Mouse (Mus musculus) limb, embryonic 14.5 days (tissue): Measurements from ENCODE around the gene Gm49027. TPM values are rescaled to one million over a fixed set of nuclear protein-coding genes. Genes with fewer than 3 reads are reported as not detected.

Experiments used
- ATAC-seq: fragments of 200-750 bp; cut with Nextera tagmentation; 2 replicates; pipeline ENCODE4 v1.8.0; 2017; ENCODE audit warnings: low read depth, moderate number of reproducible peaks, moderate TSS enrichment; ENCODE audit not compliant: low FRiP score
- DNase-seq: peaks from one replicate; pipeline ENCODE4 v3.0.0-alpha.2; 2015; ENCODE audit warnings: low spot score
- H3K27ac ChIP-seq: fragments of 300-500 bp; sonication (generic); replicated peaks from 2 replicates; pipeline ENCODE4 v1.5.1; 2014; ENCODE audit warnings: low read depth, mild to moderate bottlenecking, low read length, moderate library complexity, mixed read lengths
- H3K27me3 ChIP-seq: fragments of 300-500 bp; sonication (generic); 2 replicates; pipeline ENCODE4 v1.6.1; 2014; ENCODE audit warnings: low read length, mixed read lengths; ENCODE audit not compliant: control insufficient read depth, insufficient read depth
- H3K36me3 ChIP-seq: fragments of 300-500 bp; sonication (generic); 2 replicates; pipeline ENCODE4 v1.6.1; 2014; ENCODE audit warnings: mild to moderate bottlenecking, low read length, moderate library complexity, mixed read lengths; ENCODE audit not compliant: control insufficient read depth, insufficient read depth
- H3K4me1 ChIP-seq: fragments of 300-500 bp; sonication (generic); 2 replicates; pipeline ENCODE4 v1.6.1; 2014; ENCODE audit warnings: antibody characterized with exemption, low read length, mixed read lengths; ENCODE audit not compliant: control insufficient read depth, insufficient read depth
- H3K4me2 ChIP-seq: fragments of 300-500 bp; sonication (generic); replicated peaks from 2 replicates; pipeline ENCODE4 v1.6.1; 2014; ENCODE audit warnings: low read depth, mild to moderate bottlenecking, low read length, moderate library complexity; ENCODE audit not compliant: severe bottlenecking
- H3K4me3 ChIP-seq: fragments of 300-500 bp; sonication (generic); replicated peaks from 2 replicates; pipeline ENCODE4 v1.5.1; 2014; ENCODE audit warnings: low read length
- H3K9ac ChIP-seq: fragments of 300-500 bp; sonication (generic); 2 replicates; pipeline ENCODE4 v1.6.1; 2014; ENCODE audit warnings: mild to moderate bottlenecking, low read depth, low read length, moderate library complexity; ENCODE audit not compliant: severe bottlenecking
- H3K9me3 ChIP-seq: fragments of 300-500 bp; sonication (generic); 2 replicates; pipeline ENCODE4 v1.6.1; 2016; ENCODE audit warnings: low read length; ENCODE audit not compliant: control insufficient read depth
- POLR2A ChIP-seq: fragments of 200-500 bp; IDR thresholded peaks from 2 replicates; pipeline ENCODE4 v1.8.0; 2012; ENCODE audit warnings: inconsistent platforms, mild to moderate bottlenecking, moderate library complexity, borderline replicate concordance; ENCODE audit not compliant: insufficient read depth, insufficient read length; ENCODE audit errors: extremely low read depth
- WGBS: fragments of 180-500 bp; shearing (Covaris S2); extraction: QIAGEN DNeasy Blood & Tissue Kit; methylation state at CpG from one replicate; pipeline ENCODE4 v1.1.7; 2014; 5-methylcytosine and 5-hydroxymethylcytosine counted together
- polyA plus RNA-seq, 2 experiments: library from polyadenylated mRNA; depleted of rRNA in 1 of 2; stranded (reverse) in 1 of 2; unstranded in 1 of 2; fragments of >200 nt; fragmentation: Nextera tagmentation in 1 of 2; extraction: Ambion mirVana in 1 of 2; gene quantifications; 2 replicates each; pipeline versions ENCODE4 v1.2.1 to v1.2.3; 2012 to 2014

The Gm49027 gene
- polyA plus RNA-seq, 2 experiments: 0.55 to 3.9 TPM

DNA sequence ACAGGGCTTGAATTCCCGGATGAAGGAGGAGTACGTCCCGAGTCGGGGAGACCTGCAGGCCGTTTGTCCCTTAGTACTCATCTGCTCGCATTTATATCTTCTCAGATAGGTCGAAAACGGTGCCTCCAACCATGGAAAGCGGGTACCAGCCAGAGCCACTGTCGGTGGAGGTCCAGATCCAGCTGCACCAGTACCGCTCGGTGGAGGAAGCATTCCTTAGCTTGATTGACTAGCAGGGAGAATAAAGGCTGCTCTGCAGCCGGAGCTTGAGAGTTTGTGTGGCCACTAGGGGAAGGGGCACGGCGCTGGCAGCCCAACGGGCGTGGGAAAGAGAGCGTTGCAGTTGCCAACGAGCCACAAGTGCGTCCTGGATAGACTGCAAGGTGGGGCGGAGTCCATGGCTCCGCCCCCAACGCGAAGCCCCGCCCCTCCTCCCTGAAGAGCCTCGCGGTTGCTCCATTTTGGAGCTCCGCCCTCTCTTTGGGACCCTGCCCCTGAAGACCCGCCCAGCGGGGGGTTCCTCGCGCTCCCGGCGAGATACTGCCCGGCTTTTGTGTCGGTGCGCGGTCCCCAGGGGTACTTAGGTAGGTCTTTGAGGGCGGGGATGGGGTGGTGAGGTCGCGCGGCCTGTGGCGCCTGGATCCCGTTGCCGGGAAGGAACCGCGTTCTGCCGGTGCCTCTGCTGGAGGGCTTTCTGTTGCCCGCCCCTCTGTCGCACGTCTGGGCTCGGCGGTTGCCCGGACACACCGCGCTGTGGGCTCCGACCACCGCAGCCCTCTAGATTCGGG, 17.2 kb downstream of the Gm49027 start:
- Histone ChIP-seq H3K4me3 (peak overlapping the region; percentile 59), H3K4me2 (peak overlapping the region; percentile 89), H3K27me3 (0 out of 2 replicates have a peak, but pooled peaks cover 9% of the 10 kb centered on the region), H3K27ac (no peak overlapping the region), H3K36me3 (peaks cover 15% of the 10 kb centered on the region), H3K9me3 (no peaks in the 10 kb centered on the region), H3K9ac (peak overlapping the region; percentile 57), H3K4me1 (peaks cover 2% of the 10 kb centered on the region; the same call in 1 of the 2 replicates)
- TF ChIP-seq POLR2A: no peak
- DNase-seq (peak; percentile 91), ATAC-seq (peak; percentile 94)
- under 1% methylated on average over 55 of the region's 59 CpGs for WGBS

DNA sequence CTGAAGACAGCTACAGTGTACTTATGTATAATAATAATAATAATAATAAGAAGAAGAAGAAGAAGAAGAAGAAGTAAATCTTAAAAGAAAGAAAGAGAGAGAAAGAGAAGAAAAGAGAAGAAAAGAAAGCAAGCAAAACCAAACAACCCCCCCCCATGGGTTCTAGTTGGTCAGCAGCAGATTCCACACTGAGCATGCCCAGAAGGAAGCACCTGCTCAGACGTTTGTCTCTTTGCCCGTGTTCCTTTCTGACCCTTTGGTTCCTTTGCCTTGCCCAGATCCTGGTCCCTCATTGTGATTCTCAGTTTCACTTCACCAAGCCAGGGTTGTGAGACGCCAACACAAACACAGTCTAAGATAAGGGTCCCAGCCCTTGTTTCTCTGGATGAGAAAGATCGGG, 23.3 kb downstream of the Gm49027 start:
- Histone ChIP-seq H3K4me2 (no peak overlapping the region), H3K27me3 (no peaks in the 10 kb centered on the region), H3K36me3 (no peaks in the 10 kb centered on the region), H3K4me1 (0 out of 2 replicates have a peak, but pooled peaks cover 3% of the 10 kb centered on the region), H3K9ac (no peak overlapping the region), H3K27ac (no peak overlapping the region), H3K4me3 (no peak overlapping the region), H3K9me3 (no peaks in the 10 kb centered on the region)
- WGBS: 85% methylated on average over 4 of the region's 4 CpGs
- ATAC-seq (no peak), DNase-seq (no peak)
- TF ChIP-seq POLR2A: no peak

DNA sequence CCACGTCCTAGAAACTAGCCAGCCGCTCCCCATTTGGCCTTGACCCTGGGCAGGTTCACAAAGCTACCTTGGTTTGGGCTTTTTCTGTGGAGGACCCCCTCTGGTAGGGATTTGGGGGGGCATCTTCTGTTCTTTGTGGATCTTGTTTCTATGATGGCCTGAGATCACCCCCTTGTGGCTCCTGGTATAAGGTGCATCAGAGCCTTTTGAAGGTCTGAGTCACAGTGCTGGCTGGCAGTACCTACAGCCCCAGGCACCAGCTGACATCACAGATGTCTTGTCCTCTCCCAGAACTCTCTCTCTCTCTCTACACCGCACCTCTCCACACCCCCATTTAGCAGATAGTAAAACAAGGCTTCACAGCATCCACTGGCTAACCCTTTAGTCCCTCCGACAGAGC, 25.6 kb downstream of the Gm49027 start:
- H3K27me3 ChIP-seq: no peaks in the 10 kb centered on the region
- no peak overlapping the region for H3K4me3 ChIP-seq
- no peaks in the 10 kb centered on the region for H3K9me3 ChIP-seq
- H3K36me3 ChIP-seq: no peaks in the 10 kb centered on the region
- H3K27ac ChIP-seq: no peak overlapping the region
- H3K9ac ChIP-seq: no peak overlapping the region
- TF ChIP-seq POLR2A: no peak
- no peak overlapping the region for H3K4me2 ChIP-seq
- ATAC-seq (no peak), DNase-seq (no peak)
- WGBS: 35% methylated on average over 4 of the region's 4 CpGs
- 0 out of 2 replicates have a peak, but pooled peaks cover 3% of the 10 kb centered on the region for H3K4me1 ChIP-seq

DNA sequence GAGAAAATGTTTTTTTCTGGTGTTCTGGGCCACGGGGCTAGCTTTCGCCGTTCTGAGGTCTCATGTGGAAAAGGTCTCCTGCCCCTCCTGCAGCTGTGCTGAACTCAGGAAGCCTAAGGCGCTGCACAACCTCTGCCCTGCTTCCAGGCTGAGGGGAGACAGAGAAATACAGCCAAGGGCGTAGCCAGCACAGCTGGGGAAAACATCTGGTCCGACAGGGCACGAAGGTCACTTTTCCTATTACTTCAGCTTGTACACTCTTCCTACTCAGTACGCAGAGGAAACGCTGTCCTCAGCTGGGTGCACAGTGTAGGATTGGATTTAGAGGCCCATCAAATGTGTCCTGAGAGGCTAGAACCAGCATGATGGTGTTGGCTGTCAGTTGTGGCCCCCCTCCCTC, 35.4 kb downstream of the Gm49027 start:
- no peak overlapping the region for H3K27ac ChIP-seq
- H3K36me3 ChIP-seq: no peaks in the 10 kb centered on the region
- H3K4me3 ChIP-seq: no peak overlapping the region
- no peak for ATAC-seq
- H3K4me2 ChIP-seq: no peak overlapping the region
- no peak overlapping the region for H3K9ac ChIP-seq
- no peaks in the 10 kb centered on the region; the same call in 1 of the 2 replicates for H3K4me1 ChIP-seq
- H3K27me3 ChIP-seq: no peaks in the 10 kb centered on the region
- no peaks in the 10 kb centered on the region for H3K9me3 ChIP-seq
- 34% methylated on average over 9 of the region's 9 CpGs for WGBS
- DNase-seq: no peak
- TF ChIP-seq POLR2A: no peak

GRCm38 (mm10) chr5:123489112-123489785, 36.0 kb downstream of the Gm49027 start, which contains the start of the genes Lrrc43 and Il31:
Gene Lrrc43 (plus strand): TSS chr5:123489305.
Gene Il31 (minus strand): TSS chr5:123489489.
- Histone ChIP-seq H3K9me3 (no peaks in the 10 kb centered on the region), H3K36me3 (no peaks in the 10 kb centered on the region), H3K4me1 (no peaks in the 10 kb centered on the region; the same call in 1 of the 2 replicates), H3K4me3 (no peak within 1 kb of the TSS), H3K27me3 (no peaks in the 10 kb centered on the region), H3K27ac (no peak within 1 kb of the TSS), H3K4me2 (peak within 1 kb of the TSS; percentile 28; the same call in 1 of the 2 replicates), H3K9ac (peak within 1 kb of the TSS; percentile 36; the same call in 1 of the 2 replicates)
- DNase-seq (no peak), ATAC-seq (no peak)
- WGBS: 11% methylated on average over 25 of the region's 25 CpGs
- no peak for TF ChIP-seq POLR2A
